Mouse (Mus musculus) liver, embryonic 15.5 days (tissue): ENCODE measurements at regions not wholly inside any gene's neighbourhood (a gene's known extent, or its start where the extent isn't known, plus 50 kb on each side); places are given as distances from the start of the nearest gene placed in this dataset.

Source experiments
- ATAC-seq: fragments of 200-750 bp; cut with Nextera tagmentation; 2 replicates; pipeline ENCODE4 v1.8.0; 2017; ENCODE audit warnings: moderate number of reproducible peaks, mild to moderate bottlenecking, moderate library complexity; ENCODE audit not compliant: insufficient read depth
- H3K27ac ChIP-seq: fragments of 300-500 bp; sonication (generic); replicated peaks from 2 replicates; pipeline ENCODE4 v1.5.1; 2015; ENCODE audit warnings: mild to moderate bottlenecking, inconsistent platforms
- H3K27me3 ChIP-seq: fragments of 300-500 bp; sonication (generic); 2 replicates; pipeline ENCODE4 v1.6.1; 2015; ENCODE audit warnings: mild to moderate bottlenecking, inconsistent platforms
- H3K36me3 ChIP-seq: fragments of 300-500 bp; sonication (generic); replicated peaks from 2 replicates; pipeline ENCODE4 v1.6.1; 2015; ENCODE audit warnings: moderate library complexity, mild to moderate bottlenecking, inconsistent platforms
- H3K4me1 ChIP-seq: fragments of 300-500 bp; sonication (generic); replicated peaks from 2 replicates; pipeline ENCODE4 v1.6.1; 2015; ENCODE audit warnings: inconsistent platforms
- H3K4me2 ChIP-seq: fragments of 300-500 bp; sonication (generic); 2 replicates; pipeline ENCODE4 v1.6.1; 2015; ENCODE audit warnings: moderate library complexity, mild to moderate bottlenecking, inconsistent platforms
- H3K4me3 ChIP-seq: fragments of 300-500 bp; sonication (generic); replicated peaks from 2 replicates; pipeline ENCODE4 v1.5.1; 2015; ENCODE audit warnings: mild to moderate bottlenecking, inconsistent platforms
- H3K9ac ChIP-seq: fragments of 300-500 bp; sonication (generic); 2 replicates; pipeline ENCODE4 v1.6.1; 2015; ENCODE audit warnings: moderate library complexity, mild to moderate bottlenecking, inconsistent platforms
- H3K9me3 ChIP-seq: fragments of 300-500 bp; sonication (generic); replicated peaks from 2 replicates; pipeline ENCODE4 v1.6.1; 2016; ENCODE audit warnings: inconsistent platforms
- WGBS: fragments of 180-500 bp; shearing (Covaris S2); methylation state at CpG from one replicate; pipeline ENCODE4 v1.1.7; 2015; ENCODE audit warnings: mixed read lengths; ENCODE audit not compliant: insufficient replicate concordance; 5-methylcytosine and 5-hydroxymethylcytosine counted together

DNA sequence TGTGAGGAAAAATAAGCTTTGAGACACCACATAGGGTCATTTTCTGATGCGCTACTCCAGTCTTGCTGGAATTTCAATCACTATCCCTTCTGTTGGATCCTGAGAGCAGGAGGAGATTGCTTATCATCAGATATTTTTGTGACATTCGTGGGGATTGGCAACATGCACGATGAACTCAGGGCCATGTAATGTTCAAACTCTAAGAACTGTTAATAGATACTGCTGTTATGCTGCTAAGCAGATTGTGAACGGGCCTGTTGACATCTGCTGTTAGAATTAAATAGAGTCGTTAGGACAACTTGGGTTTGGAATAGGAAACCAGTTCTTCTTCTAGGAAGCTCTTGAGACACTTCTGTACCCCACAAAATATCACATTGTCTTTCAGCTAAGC is 876.9 kb downstream of the Epha4 start:
- Histone ChIP-seq H3K4me3 (no peak overlapping the region), H3K4me2 (no peak overlapping the region), H3K36me3 (no peaks in the 10 kb centered on the region), H3K27me3 (no peaks in the 10 kb centered on the region), H3K9me3 (no peaks in the 10 kb centered on the region), H3K27ac (no peak overlapping the region), H3K4me1 (no peaks in the 10 kb centered on the region), H3K9ac (no peak overlapping the region)
- no peak for ATAC-seq
- WGBS = 50% methylated on average over 5 of the region's 5 CpGs

DNA sequence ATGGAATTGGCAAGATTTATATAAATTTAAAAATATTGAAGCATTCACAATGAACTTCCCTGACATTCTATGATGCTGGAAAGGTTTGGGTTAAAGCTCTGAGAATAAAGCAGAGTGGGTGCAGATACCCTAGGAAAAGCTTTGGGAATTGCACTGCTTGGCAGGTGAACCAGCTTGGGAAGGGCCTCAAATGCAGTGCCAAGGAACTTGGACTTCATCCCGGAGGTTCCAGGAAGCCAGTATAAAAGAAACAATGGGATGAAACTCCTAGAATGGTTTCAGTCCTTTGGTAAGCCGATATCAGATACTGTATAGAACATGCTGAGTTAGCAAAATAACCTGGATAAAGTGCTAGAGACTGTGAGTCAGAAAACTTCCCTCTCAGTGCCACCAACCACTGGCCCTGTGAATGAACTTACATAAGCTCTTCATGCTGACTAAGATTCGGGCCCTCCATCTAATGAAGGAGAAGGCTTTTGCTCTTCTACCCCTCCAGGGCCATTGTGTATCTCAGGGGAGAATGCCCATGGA is 873.6 kb downstream of the Epha4 start:
- Histone ChIP-seq H3K36me3 (no peaks in the 10 kb centered on the region), H3K9ac (no peak overlapping the region), H3K4me2 (no peak overlapping the region), H3K27me3 (no peaks in the 10 kb centered on the region), H3K27ac (no peak overlapping the region), H3K9me3 (no peaks in the 10 kb centered on the region), H3K4me1 (no peaks in the 10 kb centered on the region), H3K4me3 (no peak overlapping the region)
- 49% methylated on average over 3 of the region's 3 CpGs for WGBS
- no peak for ATAC-seq

DNA sequence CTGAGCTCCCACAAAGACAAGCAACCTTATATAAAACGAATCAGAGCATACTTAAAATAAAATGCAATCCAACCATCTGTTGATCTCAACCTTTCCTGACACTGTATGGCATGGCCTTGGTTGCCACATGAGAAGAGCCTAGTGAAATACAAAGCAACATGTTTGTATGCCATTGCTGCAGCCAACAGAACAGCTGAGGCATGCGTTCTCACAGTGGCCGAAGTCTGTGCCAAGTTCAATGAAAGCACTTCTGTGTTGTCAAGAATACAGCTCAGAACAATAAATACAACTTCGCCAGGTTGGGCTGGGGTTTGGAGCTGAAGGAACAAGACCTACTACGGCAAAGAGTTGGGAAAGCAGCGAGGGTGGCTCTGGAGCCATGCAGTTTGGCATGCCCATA is 872.2 kb downstream of the Epha4 start:
- 65% methylated on average over 6 of the region's 6 CpGs for WGBS
- ATAC-seq = no peak

DNA sequence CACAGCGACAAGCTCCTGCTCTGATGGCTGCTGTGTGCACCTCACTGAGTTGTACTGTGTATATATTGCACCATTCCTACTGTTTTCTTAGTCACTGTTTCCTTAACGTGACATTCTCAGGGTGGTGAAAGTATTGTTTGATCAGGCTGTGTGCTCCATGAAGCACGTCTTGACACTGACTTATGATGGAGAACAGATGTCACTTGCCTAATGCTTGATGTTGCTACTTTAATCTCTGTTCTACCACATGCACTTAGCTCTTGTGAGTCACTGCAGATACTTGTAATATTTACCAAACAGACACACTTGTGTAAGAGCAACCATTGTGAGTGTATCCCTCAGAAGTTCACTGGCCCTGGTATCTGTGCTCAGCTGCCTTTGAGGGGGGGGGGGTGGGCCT is 870.0 kb downstream of the Epha4 start:
- H3K9ac ChIP-seq = no peak overlapping the region
- H3K4me1 ChIP-seq = no peaks in the 10 kb centered on the region
- no peak overlapping the region for H3K4me2 ChIP-seq
- 50% methylated on average over 3 of the region's 3 CpGs for WGBS
- H3K27me3 ChIP-seq = no peaks in the 10 kb centered on the region
- no peaks in the 10 kb centered on the region for H3K9me3 ChIP-seq
- no peak for ATAC-seq
- H3K27ac ChIP-seq = no peak overlapping the region
- H3K4me3 ChIP-seq = no peak overlapping the region
- H3K36me3 ChIP-seq = no peaks in the 10 kb centered on the region

More for the DNA sequence above, 872.2 kb downstream of the Epha4 start:
- no peak overlapping the region for H3K27ac ChIP-seq
- no peaks in the 10 kb centered on the region for H3K9me3 ChIP-seq
- no peak overlapping the region for H3K9ac ChIP-seq
- no peaks in the 10 kb centered on the region for H3K27me3 ChIP-seq
- H3K4me2 ChIP-seq = no peak overlapping the region
- H3K36me3 ChIP-seq = no peaks in the 10 kb centered on the region
- H3K4me1 ChIP-seq = no peaks in the 10 kb centered on the region
- H3K4me3 ChIP-seq = no peak overlapping the region

DNA sequence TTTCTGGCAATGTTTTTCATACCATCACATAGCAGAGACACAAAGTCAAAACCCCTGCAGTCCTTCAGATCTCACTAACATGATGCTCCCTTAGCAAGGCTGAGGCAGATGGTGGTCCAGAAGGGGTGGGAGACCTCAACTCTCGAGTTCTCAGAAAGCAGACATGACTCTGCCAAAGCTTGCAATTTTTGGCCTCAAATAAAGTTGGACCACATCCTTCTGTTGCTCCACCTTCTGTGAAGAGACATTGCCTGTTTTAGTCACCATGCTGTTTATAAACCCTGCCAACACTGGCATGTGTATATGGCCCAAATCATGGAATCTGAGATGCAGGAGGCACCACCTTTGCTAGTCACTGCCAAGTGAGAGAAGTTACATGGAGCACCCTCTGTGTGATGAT is 860.1 kb downstream of the Epha4 start:
- Histone ChIP-seq H3K9ac (no peak overlapping the region), H3K9me3 (no peaks in the 10 kb centered on the region), H3K27me3 (no peaks in the 10 kb centered on the region), H3K4me2 (no peak overlapping the region), H3K36me3 (no peaks in the 10 kb centered on the region), H3K27ac (no peak overlapping the region), H3K4me1 (no peaks in the 10 kb centered on the region), H3K4me3 (no peak overlapping the region)
- WGBS = 42% methylated on average over 1 of the region's 1 CpGs
- ATAC-seq = no peak

DNA sequence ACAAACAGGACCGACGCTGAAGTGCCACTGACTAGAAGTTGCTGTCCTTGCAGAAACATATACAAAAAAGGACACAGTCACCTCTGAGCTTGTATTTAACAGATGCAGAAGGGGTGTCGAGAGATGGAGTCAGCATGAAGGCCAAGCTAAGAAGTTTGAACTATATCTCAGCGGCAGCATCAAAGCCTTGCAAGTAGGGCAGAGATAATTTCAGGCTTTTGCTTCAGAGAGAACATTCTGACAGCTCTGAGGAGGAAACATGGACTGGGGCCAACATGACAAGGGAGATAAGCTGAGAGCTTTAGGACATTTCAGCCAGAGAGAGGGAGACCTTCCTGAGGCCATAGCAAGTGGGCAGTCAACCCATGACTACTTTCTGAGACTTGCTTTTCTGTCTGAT is 856.7 kb downstream of the Epha4 start:
- H3K4me3 ChIP-seq = no peak overlapping the region
- no peak overlapping the region for H3K4me2 ChIP-seq
- H3K4me1 ChIP-seq = no peaks in the 10 kb centered on the region
- H3K27ac ChIP-seq = no peak overlapping the region
- ATAC-seq = no peak
- no peaks in the 10 kb centered on the region for H3K27me3 ChIP-seq
- no peaks in the 10 kb centered on the region for H3K9me3 ChIP-seq
- WGBS = 62% methylated on average over 4 of the region's 4 CpGs
- H3K9ac ChIP-seq = no peak overlapping the region
- no peaks in the 10 kb centered on the region for H3K36me3 ChIP-seq

DNA sequence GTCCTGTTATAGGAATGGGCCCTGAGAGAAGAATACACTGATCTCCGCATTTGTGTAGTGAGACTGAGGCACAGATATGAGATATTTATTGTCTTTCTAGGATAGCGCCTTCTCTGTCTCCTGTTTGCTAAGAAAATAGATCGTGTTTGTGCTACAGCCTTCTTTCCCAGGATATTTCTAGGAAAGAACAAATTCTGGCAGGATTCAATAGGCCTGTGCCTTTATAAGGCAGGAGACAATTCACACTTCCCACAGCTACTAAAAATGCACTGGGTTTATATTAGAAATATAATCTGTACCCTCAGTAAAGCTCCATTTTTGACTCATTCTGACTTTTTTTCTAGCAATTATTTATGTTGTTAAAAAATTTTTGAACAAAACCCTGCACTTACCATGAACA is 854.7 kb downstream of the Epha4 start:
- H3K4me2 ChIP-seq = no peak overlapping the region
- no peaks in the 10 kb centered on the region for H3K36me3 ChIP-seq
- H3K9me3 ChIP-seq = no peaks in the 10 kb centered on the region
- no peak for ATAC-seq
- no peaks in the 10 kb centered on the region for H3K4me1 ChIP-seq
- 74% methylated on average over 3 of the region's 3 CpGs for WGBS
- no peak overlapping the region for H3K27ac ChIP-seq
- no peaks in the 10 kb centered on the region for H3K27me3 ChIP-seq
- no peak overlapping the region for H3K4me3 ChIP-seq
- no peak overlapping the region for H3K9ac ChIP-seq

DNA sequence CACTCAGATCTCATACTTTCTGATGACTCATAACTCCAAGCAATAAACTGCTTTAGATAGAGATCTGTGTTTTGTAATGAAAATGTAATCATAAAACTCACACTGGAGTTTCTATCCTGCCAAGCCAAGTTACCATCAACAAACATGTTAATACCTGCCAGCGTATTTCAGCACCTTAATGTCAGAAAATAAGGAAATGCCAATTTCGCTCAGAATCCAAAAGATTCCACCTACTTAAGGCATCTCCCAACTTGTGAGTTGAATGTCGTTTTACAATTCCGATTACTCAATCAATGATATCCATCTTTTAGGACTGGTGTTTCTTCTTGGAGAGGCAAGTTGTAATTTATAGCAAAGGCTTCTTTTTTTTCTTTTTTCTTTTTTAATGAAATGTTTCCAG is 850.5 kb downstream of the Epha4 start:
- ATAC-seq = no peak
- Histone ChIP-seq H3K27ac (no peak overlapping the region), H3K36me3 (no peaks in the 10 kb centered on the region), H3K9me3 (no peaks in the 10 kb centered on the region), H3K27me3 (no peaks in the 10 kb centered on the region), H3K4me1 (no peaks in the 10 kb centered on the region), H3K4me2 (no peak overlapping the region), H3K4me3 (no peak overlapping the region), H3K9ac (no peak overlapping the region)
- 59% methylated on average over 4 of the region's 4 CpGs for WGBS

DNA sequence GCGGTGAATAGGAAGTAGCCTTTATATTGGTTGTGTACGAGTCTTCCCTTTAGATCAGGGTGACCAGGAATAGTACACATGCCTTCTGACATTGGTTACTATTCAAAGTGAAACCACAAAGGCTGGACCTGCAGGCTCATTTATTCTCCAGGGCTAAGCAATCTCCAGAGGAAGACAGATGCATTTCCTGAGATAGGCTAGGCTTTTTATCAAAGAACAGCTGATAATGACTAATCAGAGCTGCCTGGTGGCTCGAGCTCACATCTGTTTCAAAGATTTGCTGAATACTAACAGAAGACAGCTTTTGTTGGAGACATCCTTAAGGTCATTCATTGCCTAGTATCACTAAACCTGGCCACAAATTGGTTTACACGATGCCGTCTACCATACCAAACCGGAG is 838.1 kb downstream of the Epha4 start:
- H3K9ac ChIP-seq = no peak overlapping the region
- whole genome bisulfite sequencing = 18% methylated on average over 6 of the region's 6 CpGs
- ATAC-seq = no peak
- no peaks in the 10 kb centered on the region for H3K4me1 ChIP-seq
- H3K36me3 ChIP-seq = no peaks in the 10 kb centered on the region
- H3K4me2 ChIP-seq = no peak overlapping the region
- no peaks in the 10 kb centered on the region for H3K9me3 ChIP-seq
- no peaks in the 10 kb centered on the region for H3K27me3 ChIP-seq
- H3K4me3 ChIP-seq = no peak overlapping the region
- no peak overlapping the region for H3K27ac ChIP-seq

DNA sequence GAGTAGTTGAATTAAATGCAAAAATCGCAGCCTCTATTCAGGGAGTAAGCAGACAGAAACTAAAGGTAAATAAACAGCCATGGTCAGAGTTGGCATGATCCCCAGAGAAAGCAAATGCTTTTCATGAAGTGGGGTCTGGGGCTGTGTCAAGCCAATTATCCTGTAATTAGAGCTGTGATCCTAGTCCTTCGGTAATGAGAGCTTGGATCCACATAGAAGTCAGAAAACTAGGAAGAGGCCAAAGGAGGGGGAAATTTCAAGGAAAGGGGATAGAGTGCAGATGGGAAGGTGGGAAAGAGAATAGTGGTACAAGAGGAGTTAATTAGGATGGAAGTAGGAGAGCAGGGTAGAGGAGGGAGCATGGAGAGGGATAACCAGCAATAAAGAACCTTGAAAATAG is 809.3 kb downstream of the Epha4 start:
- H3K4me1 ChIP-seq = no peaks in the 10 kb centered on the region
- H3K9me3 ChIP-seq = no peaks in the 10 kb centered on the region
- no peak overlapping the region for H3K4me2 ChIP-seq
- no peak overlapping the region for H3K9ac ChIP-seq
- no peak overlapping the region for H3K27ac ChIP-seq
- no peaks in the 10 kb centered on the region for H3K36me3 ChIP-seq
- H3K4me3 ChIP-seq = no peak overlapping the region
- 53% methylated on average over 2 of the region's 2 CpGs for WGBS
- ATAC-seq = no peak
- no peaks in the 10 kb centered on the region for H3K27me3 ChIP-seq

DNA sequence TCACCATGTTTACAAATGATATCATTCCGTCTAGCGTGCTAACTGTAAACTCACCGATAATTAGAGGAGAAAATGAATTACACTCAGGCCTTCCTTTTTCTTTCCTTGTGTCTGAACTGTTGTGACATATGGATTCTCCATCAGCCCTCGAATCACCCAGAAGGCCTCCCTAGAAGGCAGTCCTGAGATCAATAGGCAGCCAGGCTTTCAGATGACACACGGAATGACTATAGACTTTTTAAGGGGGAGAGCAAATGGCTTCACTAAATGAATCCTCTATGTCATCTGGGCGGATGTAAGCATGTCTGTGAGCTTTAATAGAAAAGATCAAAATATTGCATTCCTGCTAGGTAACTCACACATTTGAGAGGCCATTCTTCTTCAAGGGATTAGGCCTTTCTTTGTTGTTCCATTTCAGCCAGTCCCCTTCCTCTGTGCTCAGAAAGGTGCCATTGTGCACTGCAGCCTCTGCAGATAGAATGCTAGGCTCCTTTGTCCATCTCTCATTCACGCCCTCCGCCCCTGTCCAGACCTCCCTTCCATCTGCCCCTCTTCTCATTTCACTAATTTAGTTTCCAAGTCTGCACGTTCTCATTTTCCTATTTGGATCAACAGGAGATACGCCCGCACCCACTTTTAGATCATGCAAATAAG is 797.1 kb downstream of the Epha4 start:
- Histone ChIP-seq H3K9ac (no peak overlapping the region), H3K4me3 (no peak overlapping the region), H3K27me3 (no peaks in the 10 kb centered on the region), H3K9me3 (no peaks in the 10 kb centered on the region), H3K27ac (no peak overlapping the region), H3K4me1 (no peaks in the 10 kb centered on the region), H3K36me3 (no peaks in the 10 kb centered on the region), H3K4me2 (no peak overlapping the region)
- 72% methylated on average over 11 of the region's 11 CpGs for WGBS
- ATAC-seq = no peak

DNA sequence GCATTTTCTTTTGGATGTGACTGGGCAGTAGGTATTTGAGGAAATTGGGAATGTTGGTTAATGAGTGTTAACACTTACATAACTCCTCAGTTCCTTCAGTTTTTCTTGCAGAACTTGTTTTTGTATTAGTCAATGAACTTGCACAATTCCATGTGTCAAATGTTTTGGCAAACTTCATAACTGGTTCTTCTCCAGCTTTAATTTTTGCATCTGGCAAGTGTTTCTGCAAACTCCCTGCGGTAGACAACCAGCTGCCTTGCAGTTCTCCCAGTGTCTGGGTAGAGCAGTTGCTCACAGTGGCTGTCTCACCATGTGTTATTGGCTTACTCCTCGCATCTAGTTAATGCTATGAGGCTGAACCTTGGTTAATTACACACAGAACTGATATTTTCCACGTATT is 790.4 kb downstream of the Epha4 start:
- Histone ChIP-seq H3K4me2 (no peak overlapping the region), H3K27me3 (no peaks in the 10 kb centered on the region), H3K36me3 (no peaks in the 10 kb centered on the region), H3K9ac (no peak overlapping the region), H3K27ac (no peak overlapping the region), H3K4me1 (no peaks in the 10 kb centered on the region), H3K4me3 (no peak overlapping the region), H3K9me3 (no peaks in the 10 kb centered on the region)
- WGBS = 34% methylated on average over 3 of the region's 3 CpGs
- no peak for ATAC-seq
